Mouse (Mus musculus) CH12.LX (cell line): ENCODE measurements at regions not wholly inside any gene's neighbourhood (a gene's known extent, or its start where the extent isn't known, plus 50 kb on each side); places are given as distances from the start of the nearest gene placed in this dataset.

ENCODE experiments used
- DNase-seq: peaks from one replicate; pipeline ENCODE4 v3.0.0-alpha.2; 2013; ENCODE audit errors: extremely low read depth
- H3K27ac ChIP-seq: 2 replicates; pipeline ENCODE4 v1.5.1; 2012; ENCODE audit warnings: low read depth, mild to moderate bottlenecking, control low read depth, moderate library complexity; ENCODE audit not compliant: insufficient read depth
- H3K27me3 ChIP-seq: replicated peaks from 2 replicates; pipeline ENCODE3; 2012; ENCODE audit warnings: inconsistent platforms
- H3K36me3 ChIP-seq, 2 experiments: replicated peaks in 1 of 2; 2 replicates each; pipeline versions ENCODE3 to v1.6.1; 2012; ENCODE audit warnings: inconsistent platforms in 1 of 2, low read length in 1 of 2, mild to moderate bottlenecking in 1 of 2, mixed read lengths in 1 of 2, moderate library complexity in 1 of 2; ENCODE audit not compliant: control insufficient read depth in 1 of 2, insufficient read depth in 1 of 2
- H3K4me1 ChIP-seq, 2 experiments: 2 replicates each; pipeline ENCODE4 v1.6.1; 2012; ENCODE audit warnings: inconsistent platforms in 1 of 2, moderate library complexity in 1 of 2; ENCODE audit not compliant: insufficient read depth in 2 of 2, control insufficient read depth in 1 of 2
- H3K4me2 ChIP-seq: 2 replicates; pipeline ENCODE4 v1.6.1; 2012; ENCODE audit warnings: low read depth, mild to moderate bottlenecking, control low read depth; ENCODE audit not compliant: poor library complexity, insufficient read depth, severe bottlenecking
- H3K4me3 ChIP-seq, 3 experiments: fragments of 150-350 bp in 1 of 3; sonication (generic) in 1 of 3; replicated peaks in 1 of 3; 2 replicates each; pipeline versions ENCODE3 to v1.5.1; 2011 to 2012; ENCODE audit warnings: low read depth in 2 of 3, low read length in 2 of 3, mild to moderate bottlenecking in 2 of 3, moderate library complexity in 2 of 3, control low read depth in 1 of 3, improper control_type of control experiment in 1 of 3, inconsistent platforms in 1 of 3, mixed read lengths in 1 of 3; ENCODE audit not compliant: poor library complexity in 1 of 3
- H3K79me2 ChIP-seq: replicated peaks from 2 replicates; pipeline ENCODE4 v1.6.1; 2012; ENCODE audit warnings: mild to moderate bottlenecking, moderate library complexity; ENCODE audit not compliant: control insufficient read depth, poor library complexity, insufficient read depth, severe bottlenecking; ENCODE audit errors: extremely low read depth
- H3K9ac ChIP-seq: 2 replicates; pipeline ENCODE4 v1.6.1; 2012; ENCODE audit warnings: low read depth, mild to moderate bottlenecking, control low read depth, moderate library complexity; ENCODE audit not compliant: insufficient read depth
- H3K9me3 ChIP-seq: replicated peaks from 2 replicates; pipeline ENCODE3; 2012; ENCODE audit warnings: low read length, inconsistent platforms, mixed read lengths
- CHD1 ChIP-seq: IDR thresholded peaks from 2 replicates; pipeline ENCODE4 v1.6.1; 2012; ENCODE audit warnings: low read depth, low read length, improper control_type of control experiment, inconsistent platforms
- E2F4 ChIP-seq: IDR thresholded peaks from 2 replicates; pipeline ENCODE4 v1.6.1; 2011; ENCODE audit warnings: low read depth, low read length, improper control_type of control experiment; ENCODE audit not compliant: insufficient replicate concordance
- ELF1 ChIP-seq: IDR thresholded peaks from 2 replicates; pipeline ENCODE4 v1.6.1; 2014; ENCODE audit warnings: low read depth, mild to moderate bottlenecking, inconsistent platforms, low read length, improper control_type of control experiment
- EP300 ChIP-seq: IDR thresholded peaks from 2 replicates; pipeline ENCODE4 v1.6.1; 2011; ENCODE audit warnings: low read length, improper control_type of control experiment
- GABPA ChIP-seq: IDR thresholded peaks from 2 replicates; pipeline ENCODE4 v1.6.1; 2012; ENCODE audit warnings: low read depth, low read length, improper control_type of control experiment, inconsistent platforms; ENCODE audit not compliant: insufficient replicate concordance
- HCFC1 ChIP-seq: IDR thresholded peaks from 2 replicates; pipeline ENCODE4 v1.6.1; 2012; ENCODE audit warnings: low read depth, mild to moderate bottlenecking, inconsistent platforms, low read length, improper control_type of control experiment
- JUN ChIP-seq: IDR thresholded peaks from 2 replicates; pipeline ENCODE4 v1.6.1; 2011; ENCODE audit warnings: low read depth, mild to moderate bottlenecking, low read length, improper control_type of control experiment, moderate library complexity; ENCODE audit not compliant: insufficient read depth
- JUND ChIP-seq: conservative IDR thresholded peaks from 2 replicates; pipeline ENCODE4 v1.6.1; 2011; ENCODE audit warnings: low read depth, low read length, improper control_type of control experiment
- MAFK ChIP-seq: IDR thresholded peaks from 2 replicates; pipeline ENCODE4 v1.6.1; 2011; ENCODE audit warnings: low read length, improper control_type of control experiment; ENCODE audit not compliant: insufficient replicate concordance
- MXI1 ChIP-seq: IDR thresholded peaks from 2 replicates; pipeline ENCODE4 v1.6.1; 2011; ENCODE audit warnings: mild to moderate bottlenecking, low read depth, low read length, improper control_type of control experiment
- MYC ChIP-seq: IDR thresholded peaks from 2 replicates; pipeline ENCODE4 v1.6.1; 2011; ENCODE audit warnings: low read depth, mild to moderate bottlenecking, improper control_type of control experiment, low read length
- NELFE ChIP-seq: IDR thresholded peaks from 2 replicates; pipeline ENCODE4 v1.6.1; 2011; ENCODE audit warnings: low read depth, low read length, improper control_type of control experiment
- NRF1 ChIP-seq: IDR thresholded peaks from 2 replicates; pipeline ENCODE4 v1.6.1; 2014; ENCODE audit warnings: low read depth, mild to moderate bottlenecking, inconsistent platforms, low read length, improper control_type of control experiment, moderate library complexity
- PAX5 ChIP-seq: IDR thresholded peaks from 2 replicates; pipeline ENCODE4 v1.6.1; 2012; ENCODE audit warnings: low read length, inconsistent platforms, mixed read lengths
- POLR2AphosphoS2 ChIP-seq: IDR thresholded peaks from 2 replicates; pipeline ENCODE4 v1.6.1; 2011; ENCODE audit warnings: low read depth, low read length, improper control_type of control experiment
- SIN3A ChIP-seq: IDR thresholded peaks from 2 replicates; pipeline ENCODE4 v1.6.1; 2012; ENCODE audit warnings: low read length, improper control_type of control experiment, inconsistent platforms
- UBTF ChIP-seq: IDR thresholded peaks from 2 replicates; pipeline ENCODE4 v1.6.1; 2012; ENCODE audit warnings: low read depth, mild to moderate bottlenecking, inconsistent platforms, low read length, improper control_type of control experiment, moderate library complexity
- USF1 ChIP-seq: IDR thresholded peaks from 2 replicates; pipeline ENCODE4 v1.6.1; 2014; ENCODE audit warnings: low read depth, mild to moderate bottlenecking, inconsistent platforms, low read length, improper control_type of control experiment
- USF2 ChIP-seq: conservative IDR thresholded peaks from 2 replicates; pipeline ENCODE4 v1.6.1; 2011; ENCODE audit warnings: low read depth, low read length, improper control_type of control experiment
- ZC3H11A ChIP-seq: IDR thresholded peaks from 2 replicates; pipeline ENCODE4 v1.6.1; 2012; ENCODE audit warnings: low read depth, mild to moderate bottlenecking, inconsistent platforms, low read length, improper control_type of control experiment
- ZKSCAN1 ChIP-seq: IDR thresholded peaks from 2 replicates; pipeline ENCODE4 v1.6.1; 2012; ENCODE audit warnings: low read depth, inconsistent platforms, low read length, improper control_type of control experiment, borderline replicate concordance
- ZMIZ1 ChIP-seq: IDR thresholded peaks from 2 replicates; pipeline ENCODE4 v1.6.1; 2012; ENCODE audit warnings: low read depth, mild to moderate bottlenecking, inconsistent platforms, low read length, improper control_type of control experiment
- ZNF384 ChIP-seq: IDR thresholded peaks from 2 replicates; pipeline ENCODE4 v1.6.1; 2012; ENCODE audit warnings: low read depth, low read length, improper control_type of control experiment, inconsistent platforms
- dilution Hi-C: fragments of 300-500 bp; cut with MboI; formaldehyde crosslinking; loops from 2 replicates; pipeline ENCODE4 v1.14.3; 2020; ENCODE audit warnings: low sequenced_read_pairs; ENCODE audit not compliant: extremely low pct_unique_long_range_greater_than_20kb, extremely low pct_ligation_motif_present
- in situ Hi-C: fragments of 300-500 bp; cut with MboI; formaldehyde crosslinking; loops from 3 replicates; pipeline ENCODE4 v1.14.3; 2019; ENCODE audit warnings: low sequenced_read_pairs, low pct_ligation_motif_present, low pct_unique_long_range_greater_than_20kb, mixed read lengths

- Histone ChIP-seq H3K9ac (no peak overlapping the region), H3K9me3 (no peaks in the 10 kb centered on the region), H3K36me3 (no peaks in the 10 kb centered on the region), H3K27me3 (no peaks in the 10 kb centered on the region), H3K27ac (no peak overlapping the region), H3K4me3 (no peak overlapping the region), H3K4me2 (no peak overlapping the region), H3K79me2 (no peaks in the 10 kb centered on the region), H3K4me1 (no peaks in the 10 kb centered on the region)
- DNase-seq = no peak
- dilution Hi-C loops (no loop called here), in situ Hi-C loops (no loop called here)
- no peak for TF ChIP-seq NELFE
- no peak for TF ChIP-seq ZC3H11A
- TF ChIP-seq JUND = no peak
- no peak for TF ChIP-seq PAX5
- no peak for TF ChIP-seq ZMIZ1
- no peak for TF ChIP-seq CHD1
- TF ChIP-seq NRF1 = no peak
- TF ChIP-seq MAFK = peak; percentile 99
Observed at GRCm38 (mm10) chr5:5956716-5957115, 207.6 kb upstream of the Steap1 start.

- Histone ChIP-seq H3K27me3 (no peaks in the 10 kb centered on the region), H3K9me3 (no peaks in the 10 kb centered on the region), H3K9ac (no peak overlapping the region), H3K4me1 (no peaks in the 10 kb centered on the region), H3K27ac (no peak overlapping the region), H3K36me3 (no peaks in the 10 kb centered on the region), H3K4me3 (no peak overlapping the region), H3K79me2 (no peaks in the 10 kb centered on the region), H3K4me2 (no peak overlapping the region)
- in situ Hi-C loops (no loop called here), dilution Hi-C loops (no loop called here)
- no peak for DNase-seq
- TF ChIP-seq ZNF384 = no peak
- TF ChIP-seq UBTF = no peak
- no peak for TF ChIP-seq POLR2AphosphoS2
- TF ChIP-seq JUN = no peak
- TF ChIP-seq MAFK = no peak
- no peak for TF ChIP-seq MXI1
Observed at GRCm38 (mm10) chr5:5955783-5956182, 206.7 kb upstream of the Steap1 start.

GRCm38 (mm10) chr5:5925796-5926195 lies 176.7 kb upstream of the Steap1 start:
- in situ Hi-C loops = no loop called here

More at GRCm38 (mm10) chr5:5925796-5926195, 176.7 kb upstream of the Steap1 start:
- H3K4me2 ChIP-seq = no peak overlapping the region
- no peaks in the 10 kb centered on the region for H3K36me3 ChIP-seq
- H3K27me3 ChIP-seq = no peaks in the 10 kb centered on the region
- H3K9me3 ChIP-seq = no peaks in the 10 kb centered on the region
- dilution Hi-C loops = no loop called here
- H3K4me1 ChIP-seq = no peaks in the 10 kb centered on the region
- H3K27ac ChIP-seq = no peak overlapping the region
- no peak for TF ChIP-seq CHD1
- TF ChIP-seq GABPA = no peak
- no peak for TF ChIP-seq UBTF
- TF ChIP-seq HCFC1 = no peak
- TF ChIP-seq MAFK = no peak
- TF ChIP-seq MYC = no peak
- TF ChIP-seq SIN3A = no peak
- no peak for TF ChIP-seq EP300
- TF ChIP-seq PAX5 = no peak
- TF ChIP-seq POLR2AphosphoS2 = no peak
- TF ChIP-seq USF1 = no peak
- TF ChIP-seq ZC3H11A = no peak
- TF ChIP-seq ELF1 = no peak
- TF ChIP-seq E2F4 = no peak
- no peak for TF ChIP-seq MXI1
- no peak for TF ChIP-seq USF2
- no peak for TF ChIP-seq ZKSCAN1
- no peak for TF ChIP-seq NELFE
- H3K9ac ChIP-seq = no peak overlapping the region
- H3K79me2 ChIP-seq = no peaks in the 10 kb centered on the region
- H3K4me3 ChIP-seq = no peak overlapping the region
- DNase-seq = no peak
